Mouse (Mus musculus) C2C12 (cell line): ENCODE results near the gene Cfl1.

Source experiments
- CEBPB ChIP-seq: IDR thresholded peaks from one replicate; pipeline ENCODE4 v1.6.1; 2011; ENCODE audit warnings: low read depth, mild to moderate bottlenecking, control low read depth, moderate library complexity
- CTCF ChIP-seq: IDR thresholded peaks from one replicate; pipeline ENCODE4 v1.5.1; 2011; ENCODE audit not compliant: control insufficient read depth, insufficient read depth, insufficient read length
- MAX ChIP-seq: IDR thresholded peaks from one replicate; pipeline ENCODE4 v1.6.1; 2011; ENCODE audit warnings: mild to moderate bottlenecking, control low read depth
- MYOD1 ChIP-seq: IDR thresholded peaks from one replicate; pipeline ENCODE4 v1.6.1; 2011; ENCODE audit warnings: low read depth; ENCODE audit not compliant: control insufficient read depth, insufficient read length
- USF1 ChIP-seq: IDR thresholded peaks from one replicate; pipeline ENCODE4 v1.6.1; 2011; ENCODE audit warnings: low read depth, mild to moderate bottlenecking, control low read depth, moderate library complexity

- TF ChIP-seq CTCF (no peak), MAX (no peak), USF1 (no peak), MYOD1 (no peak), CEBPB (no peak)
Measured at GRCm38 (mm10) chr19:5486771-5487170, 3.5 kb upstream of the Cfl1 start.
